Mouse (Mus musculus): ENCODE measurements around the gene Baiap2. TPM values are rescaled to one million over a fixed set of nuclear protein-coding genes. Genes with fewer than 3 reads are reported as not detected.

Gene Baiap2
- polyA plus RNA-seq, 1 experiment = 41.5 TPM

DNA sequence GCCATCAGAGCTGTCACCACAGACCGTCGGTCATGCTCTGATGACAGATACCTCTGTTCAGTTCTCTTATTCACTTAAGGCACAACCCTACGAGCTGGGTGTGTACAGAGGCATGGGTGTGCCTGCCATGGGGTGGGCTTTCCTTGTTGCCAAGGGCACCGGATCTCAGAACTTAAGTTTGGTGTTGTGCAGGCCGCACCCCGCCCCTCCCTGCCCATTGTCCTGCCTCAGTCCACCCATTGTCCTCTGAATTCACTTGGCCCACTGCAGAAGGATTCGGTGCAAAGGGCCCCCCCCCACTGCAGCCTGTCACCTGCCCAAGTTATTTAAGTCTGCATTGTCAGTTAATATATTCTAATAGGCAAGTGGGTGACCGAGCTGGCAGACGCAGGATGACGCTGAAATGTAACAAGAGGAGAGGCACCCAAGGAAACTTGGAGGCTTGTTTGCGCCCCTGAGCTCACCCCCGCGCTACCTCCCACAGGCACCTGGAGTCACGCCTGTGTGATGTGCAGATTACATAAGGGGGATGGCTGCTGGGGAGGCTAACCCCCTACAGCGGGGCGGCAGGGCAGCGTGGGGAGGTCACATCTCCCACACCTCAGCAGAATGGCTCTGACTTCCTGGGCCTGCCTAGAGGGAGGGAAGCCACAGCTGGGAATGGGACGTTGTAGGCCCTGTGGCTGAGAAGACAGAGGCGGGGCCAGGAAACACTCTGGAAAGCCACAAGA lies 4.6 kb upstream of the Baiap2 start:
- Histone ChIP-seq H3K27me3 (ENCODE audit: control insufficient read depth, insufficient read depth, insufficient read length) (no peaks in the 10 kb centered on the region), H3K79me2 (ENCODE audit: control insufficient read depth, insufficient read depth) (peaks cover 37% of the 10 kb centered on the region), H3K79me3 (ENCODE audit: low read depth) (peaks cover 1% of the 10 kb centered on the region), H3K36me3 (ENCODE audit: control insufficient read depth, insufficient read depth) (peaks cover 5% of the 10 kb centered on the region), H3ac (ENCODE audit: control insufficient read depth, insufficient read length, low read depth) (no peak overlapping the region), H3K4me3 (ENCODE audit: insufficient read depth, poor library complexity, severe bottlenecking) (no peak overlapping the region)
- TF ChIP-seq MAX (IDR thresholded peaks at IDR 0.05) = no peak
- TF ChIP-seq CTCF (IDR thresholded peaks at IDR 0.05; ENCODE audit: control insufficient read depth, insufficient read depth, insufficient read length) = no peak
- no peak for TF ChIP-seq FOSL1 (IDR thresholded peaks at IDR 0.05; ENCODE audit: insufficient read depth, low read length, poor library complexity, severe bottlenecking)
- TF ChIP-seq CEBPB (IDR thresholded peaks at IDR 0.05; ENCODE audit: low read depth) = no peak
- no peak for TF ChIP-seq MYOD1 (IDR thresholded peaks at IDR 0.05; ENCODE audit: control insufficient read depth, insufficient read length, low read depth)
- no peak for TF ChIP-seq USF1 (IDR thresholded peaks at IDR 0.05; ENCODE audit: low read depth)
- no peak for TF ChIP-seq MYOG (IDR thresholded peaks at IDR 0.05; ENCODE audit: control insufficient read depth, extremely low read depth, insufficient read length)

DNA sequence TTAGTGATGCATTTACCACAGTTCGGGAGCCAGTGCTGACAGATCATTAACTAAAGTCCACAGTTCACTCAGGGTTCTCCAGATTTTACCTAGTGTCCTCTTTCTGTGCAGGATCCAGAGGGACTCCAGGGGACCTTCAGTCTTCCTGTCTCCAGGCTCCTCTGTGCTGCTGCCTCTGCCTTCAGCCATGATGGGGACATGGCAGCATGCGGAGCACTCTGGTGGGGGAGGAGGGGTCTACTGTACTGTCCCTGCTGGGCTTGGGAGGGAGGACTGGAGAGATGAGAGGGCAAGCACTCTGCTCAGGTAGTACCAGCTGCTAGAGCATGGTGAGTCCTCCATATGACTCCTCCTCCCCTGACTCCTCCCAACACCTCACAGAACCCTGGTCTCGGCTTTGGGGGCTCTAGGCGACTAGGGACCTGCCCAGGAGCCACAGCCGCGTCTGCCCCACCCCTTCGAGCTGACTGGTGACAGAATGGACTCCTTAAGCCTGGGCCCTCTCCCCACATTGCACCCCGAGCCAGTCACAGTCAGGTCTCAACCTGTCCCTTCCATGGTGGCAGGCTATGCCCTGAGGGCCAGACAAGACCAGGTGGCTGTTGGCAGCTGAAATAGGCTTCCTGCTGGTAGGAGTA lies 3.4 kb upstream of the Baiap2 start:
- Histone ChIP-seq H3K79me2 (ENCODE audit: control insufficient read depth, insufficient read depth) (peaks cover 49% of the 10 kb centered on the region), H3K4me3 (ENCODE audit: insufficient read depth, poor library complexity, severe bottlenecking) (no peak overlapping the region), H3K36me3 (ENCODE audit: control insufficient read depth, insufficient read depth) (peaks cover 5% of the 10 kb centered on the region), H3ac (ENCODE audit: control insufficient read depth, insufficient read length, low read depth) (no peak overlapping the region), H3K27me3 (ENCODE audit: control insufficient read depth, insufficient read depth, insufficient read length) (no peaks in the 10 kb centered on the region), H3K79me3 (ENCODE audit: low read depth) (peaks cover 13% of the 10 kb centered on the region)
- TF ChIP-seq MAX (IDR thresholded peaks at IDR 0.05) (no peak), MYOG (IDR thresholded peaks at IDR 0.05; ENCODE audit: control insufficient read depth, extremely low read depth, insufficient read length) (no peak), USF1 (IDR thresholded peaks at IDR 0.05; ENCODE audit: low read depth) (no peak), CTCF (IDR thresholded peaks at IDR 0.05; ENCODE audit: control insufficient read depth, insufficient read depth, insufficient read length) (no peak), MYOD1 (IDR thresholded peaks at IDR 0.05; ENCODE audit: control insufficient read depth, insufficient read length, low read depth) (no peak), FOSL1 (IDR thresholded peaks at IDR 0.05; ENCODE audit: insufficient read depth, low read length, poor library complexity, severe bottlenecking) (no peak), CEBPB (IDR thresholded peaks at IDR 0.05; ENCODE audit: low read depth) (no peak)

DNA sequence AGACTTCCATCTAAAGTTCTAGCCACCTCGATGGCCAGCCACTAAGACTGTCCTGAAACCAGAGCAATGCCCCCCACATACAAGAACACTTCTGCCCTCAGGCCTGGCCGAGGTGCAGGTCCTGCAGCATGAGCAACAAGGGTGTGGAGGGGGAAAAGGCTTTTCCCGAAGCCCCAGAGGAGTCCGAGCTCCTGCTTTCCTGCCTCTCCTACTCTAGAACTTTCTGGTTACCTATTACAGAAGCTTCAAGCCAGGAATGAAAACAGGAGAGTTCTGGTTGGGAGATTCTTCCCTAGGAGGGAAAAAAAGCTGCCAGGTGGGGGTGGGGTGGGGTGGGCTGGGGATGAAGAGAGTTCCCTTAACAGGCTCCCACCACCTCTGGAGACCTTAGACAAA lies 2.9 kb upstream of the Baiap2 start:
- no peak for TF ChIP-seq CTCF (IDR thresholded peaks at IDR 0.05; ENCODE audit: control insufficient read depth, insufficient read depth, insufficient read length)
- no peak for TF ChIP-seq USF1 (IDR thresholded peaks at IDR 0.05; ENCODE audit: low read depth)
- no peak for TF ChIP-seq MAX (IDR thresholded peaks at IDR 0.05)
- peaks cover 8% of the 10 kb centered on the region for H3K36me3 ChIP-seq (ENCODE audit: control insufficient read depth, insufficient read depth)
- no peak overlapping the region for H3K4me3 ChIP-seq (ENCODE audit: insufficient read depth, poor library complexity, severe bottlenecking)
- no peak overlapping the region for H3ac ChIP-seq (ENCODE audit: control insufficient read depth, insufficient read length, low read depth)
- peaks cover 55% of the 10 kb centered on the region for H3K79me2 ChIP-seq (ENCODE audit: control insufficient read depth, insufficient read depth)
- peaks cover 18% of the 10 kb centered on the region for H3K79me3 ChIP-seq (ENCODE audit: low read depth)
- H3K27me3 ChIP-seq (ENCODE audit: control insufficient read depth, insufficient read depth, insufficient read length) = no peaks in the 10 kb centered on the region

DNA sequence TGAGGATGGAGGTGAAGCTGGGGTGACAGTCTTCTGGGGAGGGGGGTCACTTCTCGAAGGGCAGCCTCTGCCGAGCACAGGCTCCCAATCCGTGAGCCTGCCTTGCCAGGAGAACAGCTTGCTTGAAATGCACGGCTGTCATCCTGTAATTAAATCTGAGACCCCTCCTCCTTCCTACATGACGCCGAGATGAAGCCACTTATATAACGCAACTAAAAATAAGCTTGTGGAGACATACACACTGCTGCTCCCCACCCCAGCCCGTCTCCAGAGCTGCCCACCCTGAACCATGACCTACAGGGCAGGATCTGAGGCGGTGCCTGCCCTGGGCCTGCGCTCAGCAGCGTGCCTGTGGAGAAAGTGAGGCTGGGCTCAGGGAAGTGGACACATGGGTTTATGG lies 2.4 kb upstream of the Baiap2 start:
- Histone ChIP-seq H3K79me3 (ENCODE audit: low read depth) (peaks cover 22% of the 10 kb centered on the region), H3K4me3 (ENCODE audit: insufficient read depth, poor library complexity, severe bottlenecking) (no peak overlapping the region), H3K79me2 (ENCODE audit: control insufficient read depth, insufficient read depth) (peaks cover 59% of the 10 kb centered on the region), H3K36me3 (ENCODE audit: control insufficient read depth, insufficient read depth) (peaks cover 12% of the 10 kb centered on the region), H3K27me3 (ENCODE audit: control insufficient read depth, insufficient read depth, insufficient read length) (no peaks in the 10 kb centered on the region), H3ac (ENCODE audit: control insufficient read depth, insufficient read length, low read depth) (no peak overlapping the region)
- no peak for TF ChIP-seq MYOG (IDR thresholded peaks at IDR 0.05; ENCODE audit: control insufficient read depth, extremely low read depth, insufficient read length)
- no peak for TF ChIP-seq FOSL1 (IDR thresholded peaks at IDR 0.05; ENCODE audit: insufficient read depth, low read length, poor library complexity, severe bottlenecking)
- no peak for TF ChIP-seq CEBPB (IDR thresholded peaks at IDR 0.05; ENCODE audit: low read depth)
- no peak for TF ChIP-seq MAX (IDR thresholded peaks at IDR 0.05)

DNA sequence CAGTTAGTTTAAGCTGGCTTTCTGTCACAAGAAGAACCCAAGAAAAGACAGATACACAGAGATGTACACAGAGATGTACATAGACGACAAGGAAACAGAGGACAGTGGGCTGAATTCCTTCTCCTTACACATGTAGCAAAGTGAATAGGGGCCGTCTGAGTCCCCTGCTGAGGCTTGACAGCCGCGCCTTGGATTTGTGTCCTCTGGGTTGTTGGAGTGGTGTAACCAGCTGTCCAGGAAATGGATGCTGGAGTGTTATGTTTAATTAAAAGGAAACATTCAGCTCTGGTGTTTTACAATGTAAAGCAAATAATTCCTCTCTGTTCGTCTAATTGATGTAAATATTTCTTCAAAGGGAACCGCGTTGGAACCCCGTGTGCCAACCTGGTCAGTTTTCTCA lies 769 bp upstream of the Baiap2 start:
- H3K79me2 ChIP-seq (ENCODE audit: control insufficient read depth, insufficient read depth) = peaks cover 71% of the 10 kb centered on the region
- peaks cover 22% of the 10 kb centered on the region for H3K36me3 ChIP-seq (ENCODE audit: control insufficient read depth, insufficient read depth)
- TF ChIP-seq MYOG (IDR thresholded peaks at IDR 0.05; ENCODE audit: control insufficient read depth, extremely low read depth, insufficient read length) = no peak
- TF ChIP-seq CEBPB (IDR thresholded peaks at IDR 0.05; ENCODE audit: low read depth) = no peak
- TF ChIP-seq FOSL1 (IDR thresholded peaks at IDR 0.05; ENCODE audit: insufficient read depth, low read length, poor library complexity, severe bottlenecking) = no peak
- no peak overlapping the region for H3ac ChIP-seq (ENCODE audit: control insufficient read depth, insufficient read length, low read depth)
- H3K4me3 ChIP-seq (ENCODE audit: insufficient read depth, poor library complexity, severe bottlenecking) = peak overlapping the region; percentile 51
- no peaks in the 10 kb centered on the region for H3K27me3 ChIP-seq (ENCODE audit: control insufficient read depth, insufficient read depth, insufficient read length)
- peaks cover 39% of the 10 kb centered on the region for H3K79me3 ChIP-seq (ENCODE audit: low read depth)

DNA sequence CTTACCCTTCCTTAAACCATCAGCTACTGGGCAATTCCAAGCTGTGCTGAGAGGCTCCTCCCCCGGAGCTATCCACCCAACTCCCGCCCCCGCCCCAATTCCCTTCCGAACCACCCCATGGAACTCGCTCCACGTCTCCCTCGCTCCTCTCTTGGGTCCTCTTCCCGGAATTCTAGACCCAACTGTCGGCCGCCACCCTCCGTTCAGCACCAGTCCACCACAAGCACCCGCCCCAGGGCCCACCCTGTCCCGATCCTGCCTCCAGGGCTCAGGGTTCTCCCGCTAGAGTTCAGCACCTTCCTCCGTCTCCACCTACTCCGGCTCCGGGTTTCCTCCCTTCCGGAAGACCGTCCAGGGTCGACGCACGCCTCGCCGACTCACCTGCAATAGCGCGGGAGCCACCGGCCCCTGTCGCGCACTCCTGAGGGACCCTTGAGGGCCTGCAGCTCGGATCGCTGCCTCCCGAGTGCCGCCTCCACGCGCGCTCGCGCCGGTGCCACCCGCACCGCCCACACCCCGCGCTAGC lies 299 bp upstream of the Baiap2 start:
- H3K4me3 ChIP-seq (ENCODE audit: insufficient read depth, poor library complexity, severe bottlenecking) = peak overlapping the region; percentile 51
- peak overlapping the region; percentile 54 for H3ac ChIP-seq (ENCODE audit: control insufficient read depth, insufficient read length, low read depth)
- peaks cover 24% of the 10 kb centered on the region for H3K36me3 ChIP-seq (ENCODE audit: control insufficient read depth, insufficient read depth)
- no peaks in the 10 kb centered on the region for H3K27me3 ChIP-seq (ENCODE audit: control insufficient read depth, insufficient read depth, insufficient read length)
- TF ChIP-seq MYOG (IDR thresholded peaks at IDR 0.05; ENCODE audit: control insufficient read depth, extremely low read depth, insufficient read length) (no peak), MAX (IDR thresholded peaks at IDR 0.05) (peak; percentile 57)
- peaks cover 73% of the 10 kb centered on the region for H3K79me2 ChIP-seq (ENCODE audit: control insufficient read depth, insufficient read depth)
- peaks cover 43% of the 10 kb centered on the region for H3K79me3 ChIP-seq (ENCODE audit: low read depth)
